Mouse (Mus musculus) hindbrain, embryonic 10.5 days (tissue): ENCODE measurements around the gene P2ry10b. TPM values are rescaled to one million over a fixed set of nuclear protein-coding genes. Genes with fewer than 3 reads are reported as not detected.

ENCODE experiments used
- DNase-seq: peaks from one replicate; pipeline ENCODE4 v3.0.0-alpha.2; 2017; ENCODE audit warnings: low spot score
- H3K27ac ChIP-seq: fragments of 300-500 bp; sonication (generic); 2 replicates; pipeline ENCODE4 v1.5.1; 2016; ENCODE audit warnings: mild to moderate bottlenecking, moderate library complexity
- H3K27me3 ChIP-seq: fragments of 300-500 bp; sonication (generic); 2 replicates; pipeline ENCODE4 v1.6.1; 2016; ENCODE audit warnings: mild to moderate bottlenecking; ENCODE audit not compliant: poor library complexity, insufficient read depth, severe bottlenecking
- H3K36me3 ChIP-seq: fragments of 300-500 bp; sonication (generic); 2 replicates; pipeline ENCODE4 v1.6.1; 2016; ENCODE audit warnings: mild to moderate bottlenecking, moderate library complexity
- H3K4me1 ChIP-seq: fragments of 300-500 bp; sonication (generic); replicated peaks from 2 replicates; pipeline ENCODE4 v1.6.1; 2016; ENCODE audit warnings: mild to moderate bottlenecking
- H3K4me3 ChIP-seq: fragments of 300-500 bp; sonication (generic); 2 replicates; pipeline ENCODE4 v1.5.1; 2016; ENCODE audit warnings: mild to moderate bottlenecking, moderate library complexity
- H3K9me3 ChIP-seq: fragments of 300-500 bp; sonication (generic); 2 replicates; pipeline ENCODE4 v1.6.1; 2016; ENCODE audit warnings: mild to moderate bottlenecking, moderate library complexity
- WGBS: fragments of 180-500 bp; shearing (Covaris S2); methylation state at CpG from one replicate; pipeline ENCODE4 v1.1.7; 2016; 5-methylcytosine and 5-hydroxymethylcytosine counted together
- polyA plus RNA-seq: library from polyadenylated mRNA; unstranded; fragments of >200 nt; fragmentation: Nextera tagmentation; extraction: Ambion mirVana; gene quantifications from 2 replicates; pipeline ENCODE4 v1.2.1, GENCODE M21; 2016

P2ry10b gene
- polyA plus RNA-seq, 1 experiment from 2014 or later = 0.26 TPM

DNA sequence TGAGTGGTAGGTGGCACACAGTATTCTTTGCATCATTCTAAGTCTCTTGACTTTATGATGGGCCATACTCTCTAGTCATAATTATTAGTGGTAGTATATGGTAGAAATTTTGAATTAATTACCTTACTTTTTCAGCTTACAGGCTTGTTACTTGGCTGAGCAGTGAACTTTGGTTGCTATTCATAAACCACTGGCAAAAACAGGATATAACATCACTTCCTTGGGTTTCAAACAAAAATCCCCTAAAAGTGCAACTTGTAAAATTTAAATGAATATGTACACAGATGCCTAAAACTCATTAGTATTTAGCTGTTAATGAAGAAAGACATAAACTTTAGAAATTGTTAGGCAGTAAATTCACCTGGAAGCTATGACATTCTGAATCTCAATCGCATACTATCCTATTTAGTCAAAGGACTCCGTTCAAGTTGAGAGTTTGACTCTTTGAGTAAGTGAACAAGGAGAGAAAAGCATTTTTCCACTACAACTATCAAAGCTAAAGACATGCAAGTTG is 68.9 kb downstream of the P2ry10b start:
- Histone ChIP-seq H3K27me3 (no peaks in the 10 kb centered on the region), H3K4me3 (no peak overlapping the region), H3K4me1 (no peaks in the 10 kb centered on the region), H3K36me3 (no peaks in the 10 kb centered on the region), H3K27ac (no peak overlapping the region), H3K9me3 (no peaks in the 10 kb centered on the region)
- WGBS = 91% methylated on average over 2 of the region's 2 CpGs
- DNase-seq = no peak

Other genes starting within 250 kb of the P2ry10b start
- gene Lpar4, start 228.3 kb upstream of the P2ry10b start, polyA plus RNA-seq = 10.6 and 12.7 TPM in 2 replicates
- gene P2ry10, start 60.4 kb upstream of the P2ry10b start, polyA plus RNA-seq = not detected in 2 replicates
- gene Gpr174, start 107.0 kb downstream of the P2ry10b start, polyA plus RNA-seq = not detected in 2 replicates